Mouse (Mus musculus) hindbrain, embryonic 12.5 days (tissue): ENCODE measurements around the gene Gm11733. TPM values are rescaled to one million over a fixed set of nuclear protein-coding genes. Genes with fewer than 3 reads are reported as not detected.
A peak's percentile ranks its signal among the peaks of the same experiment; 100 is the strongest.

Experiments
- ATAC-seq: fragments of 200-750 bp; cut with Nextera tagmentation; 2 replicates; pipeline ENCODE4 v1.8.0; 2017; ENCODE audit warnings: moderate TSS enrichment; ENCODE audit not compliant: low FRiP score
- H3K27ac ChIP-seq: fragments of 300-500 bp; sonication (generic); 2 replicates; pipeline ENCODE4 v1.5.1; 2016; ENCODE audit warnings: mild to moderate bottlenecking
- H3K27me3 ChIP-seq: fragments of 300-500 bp; sonication (generic); 2 replicates; pipeline ENCODE4 v1.6.1; 2016; ENCODE audit warnings: mild to moderate bottlenecking
- H3K36me3 ChIP-seq: fragments of 300-500 bp; sonication (generic); 2 replicates; pipeline ENCODE4 v1.6.1; 2016; ENCODE audit warnings: mild to moderate bottlenecking
- H3K4me1 ChIP-seq: fragments of 300-500 bp; sonication (generic); 2 replicates; pipeline ENCODE4 v1.6.1; 2016
- H3K4me2 ChIP-seq: fragments of 300-500 bp; sonication (generic); replicated peaks from 2 replicates; pipeline ENCODE4 v1.6.1; 2016; ENCODE audit warnings: mild to moderate bottlenecking
- H3K4me3 ChIP-seq: fragments of 300-500 bp; sonication (generic); 2 replicates; pipeline ENCODE4 v1.5.1; 2016; ENCODE audit warnings: mild to moderate bottlenecking
- H3K9ac ChIP-seq: fragments of 300-500 bp; sonication (generic); 2 replicates; pipeline ENCODE4 v1.6.1; 2016; ENCODE audit warnings: mild to moderate bottlenecking, moderate library complexity
- H3K9me3 ChIP-seq: fragments of 300-500 bp; sonication (generic); replicated peaks from 2 replicates; pipeline ENCODE4 v1.6.1; 2016; ENCODE audit warnings: mild to moderate bottlenecking
- WGBS: fragments of 180-500 bp; shearing (Covaris S2); methylation state at CpG from one replicate; pipeline ENCODE4 v1.1.7; 2016; 5-methylcytosine and 5-hydroxymethylcytosine counted together
- polyA plus RNA-seq: library from polyadenylated mRNA; unstranded; fragments of >200 nt; fragmentation: Nextera tagmentation; extraction: Ambion mirVana; gene quantifications from 2 replicates; pipeline ENCODE4 v1.2.1, GENCODE M21; 2016

Gm11733 gene
- polyA plus RNA-seq, 1 experiment from 2014 or later = not detected

DNA sequence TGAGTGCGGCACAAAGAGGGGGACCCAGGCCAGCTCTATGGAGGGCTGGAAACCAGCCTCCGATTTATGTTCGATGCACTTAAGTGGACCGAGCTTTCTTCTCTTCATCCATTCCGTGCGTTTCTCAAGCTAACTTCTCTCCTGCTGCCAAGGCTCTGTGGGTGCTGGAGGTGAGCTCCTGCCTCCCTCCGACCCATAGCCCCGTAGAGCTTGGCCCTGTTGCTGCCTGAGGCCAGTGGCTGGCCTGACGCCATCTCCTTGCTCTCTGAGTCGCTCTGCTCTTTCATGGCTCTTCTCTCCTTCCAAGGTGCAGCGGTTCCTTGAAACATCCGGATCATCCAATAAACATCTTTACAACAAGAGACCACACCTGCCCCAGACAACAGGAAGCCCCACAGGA, 4.4 kb upstream of the Gm11733 start:
- 53% methylated on average over 12 of the region's 12 CpGs for WGBS
- no peak for ATAC-seq
- H3K9ac ChIP-seq = peak overlapping the region; percentile 46
- peak overlapping the region; percentile 27 for H3K4me2 ChIP-seq
- no peak overlapping the region for H3K4me3 ChIP-seq
- H3K27ac ChIP-seq = peak overlapping the region; percentile 97
- no peaks in the 10 kb centered on the region; the same call in 1 of the 2 replicates for H3K27me3 ChIP-seq
- H3K4me1 ChIP-seq = peaks cover 71% of the 10 kb centered on the region
- H3K9me3 ChIP-seq = no peaks in the 10 kb centered on the region
- H3K36me3 ChIP-seq = no peaks in the 10 kb centered on the region

DNA sequence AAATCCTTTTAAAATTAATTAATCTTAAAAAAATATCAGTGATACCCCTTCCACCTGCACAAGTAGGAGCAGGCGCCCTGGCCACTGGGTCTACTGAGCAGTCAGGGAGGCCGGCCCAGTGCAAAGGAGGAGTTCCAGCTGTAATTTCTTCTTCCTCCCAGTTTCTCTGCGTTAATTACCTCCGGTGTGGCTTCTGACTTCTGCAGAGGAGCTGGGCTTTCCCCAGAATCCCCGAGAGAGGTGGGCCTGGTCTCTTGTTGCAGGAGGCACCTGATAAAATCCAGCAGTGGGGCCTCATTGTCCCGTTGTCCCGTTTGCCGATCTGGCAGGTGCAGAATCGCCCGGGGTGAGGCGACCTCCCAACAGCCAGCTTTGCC, 1.9 kb upstream of the Gm11733 start:
- no peak overlapping the region; the same call in 1 of the 2 replicates for H3K9ac ChIP-seq
- H3K36me3 ChIP-seq = no peaks in the 10 kb centered on the region
- H3K4me3 ChIP-seq = peak overlapping the region; percentile 11; the same call in 1 of the 2 replicates
- 13% methylated on average over 11 of the region's 11 CpGs for WGBS
- no peak for ATAC-seq
- H3K27me3 ChIP-seq = no peaks in the 10 kb centered on the region; the same call in 1 of the 2 replicates
- H3K4me1 ChIP-seq = peaks cover 67% of the 10 kb centered on the region
- H3K27ac ChIP-seq = peak overlapping the region; percentile 85
- H3K4me2 ChIP-seq = peak overlapping the region; percentile 50
- no peaks in the 10 kb centered on the region for H3K9me3 ChIP-seq

DNA sequence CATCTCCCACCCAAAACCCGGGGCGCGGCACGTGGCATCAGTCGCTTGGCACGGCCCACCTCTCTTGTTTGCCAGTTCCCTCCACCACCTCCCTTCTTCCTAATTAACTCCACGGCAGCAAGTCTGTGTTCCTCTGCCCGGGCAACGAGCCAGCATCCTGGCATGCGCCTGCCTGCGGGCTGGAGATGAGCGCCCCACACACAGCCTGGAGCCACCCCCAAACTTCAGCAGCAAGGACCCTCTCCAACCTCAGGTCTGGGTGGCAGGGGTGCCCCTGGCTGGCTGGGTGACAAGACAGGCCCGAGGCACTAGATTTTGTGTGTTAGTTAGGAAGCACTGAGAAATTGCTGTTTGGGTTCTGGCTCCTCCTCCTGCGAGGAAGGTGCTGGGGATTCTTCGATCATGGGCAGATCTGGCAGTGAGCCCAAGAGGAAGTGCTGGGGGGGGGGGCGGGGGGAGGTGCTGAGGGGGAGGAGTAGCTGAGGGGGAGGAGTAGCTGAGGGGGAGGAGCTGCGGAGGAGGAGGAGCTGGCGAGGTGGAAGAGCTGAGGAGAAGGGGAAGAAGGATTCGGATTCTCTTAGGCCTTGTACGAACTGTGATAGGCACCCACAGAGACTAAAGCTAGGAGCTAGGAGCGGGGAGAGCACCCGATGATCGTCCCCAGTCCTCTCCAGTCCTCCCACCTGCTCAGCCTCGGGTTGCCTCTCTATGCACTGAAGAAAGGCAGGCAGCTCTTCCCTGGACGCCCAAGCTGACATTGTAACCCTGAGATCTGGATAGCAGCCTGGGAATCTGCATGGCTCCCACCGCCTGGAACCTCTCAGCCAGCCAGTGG, 1.3 kb upstream of the Gm11733 start:
- H3K36me3 ChIP-seq = no peaks in the 10 kb centered on the region
- peak overlapping the region; percentile 11 for H3K4me3 ChIP-seq
- no peaks in the 10 kb centered on the region for H3K9me3 ChIP-seq
- H3K27ac ChIP-seq = peak overlapping the region; percentile 85
- WGBS = 2% methylated on average over 23 of the region's 26 CpGs
- peak overlapping the region; percentile 50 for H3K4me2 ChIP-seq
- ATAC-seq = peak; percentile 41; the same call in 1 of the 2 replicates
- H3K9ac ChIP-seq = peak overlapping the region; percentile 8
- H3K27me3 ChIP-seq = no peaks in the 10 kb centered on the region; the same call in 1 of the 2 replicates
- peaks cover 67% of the 10 kb centered on the region for H3K4me1 ChIP-seq

DNA sequence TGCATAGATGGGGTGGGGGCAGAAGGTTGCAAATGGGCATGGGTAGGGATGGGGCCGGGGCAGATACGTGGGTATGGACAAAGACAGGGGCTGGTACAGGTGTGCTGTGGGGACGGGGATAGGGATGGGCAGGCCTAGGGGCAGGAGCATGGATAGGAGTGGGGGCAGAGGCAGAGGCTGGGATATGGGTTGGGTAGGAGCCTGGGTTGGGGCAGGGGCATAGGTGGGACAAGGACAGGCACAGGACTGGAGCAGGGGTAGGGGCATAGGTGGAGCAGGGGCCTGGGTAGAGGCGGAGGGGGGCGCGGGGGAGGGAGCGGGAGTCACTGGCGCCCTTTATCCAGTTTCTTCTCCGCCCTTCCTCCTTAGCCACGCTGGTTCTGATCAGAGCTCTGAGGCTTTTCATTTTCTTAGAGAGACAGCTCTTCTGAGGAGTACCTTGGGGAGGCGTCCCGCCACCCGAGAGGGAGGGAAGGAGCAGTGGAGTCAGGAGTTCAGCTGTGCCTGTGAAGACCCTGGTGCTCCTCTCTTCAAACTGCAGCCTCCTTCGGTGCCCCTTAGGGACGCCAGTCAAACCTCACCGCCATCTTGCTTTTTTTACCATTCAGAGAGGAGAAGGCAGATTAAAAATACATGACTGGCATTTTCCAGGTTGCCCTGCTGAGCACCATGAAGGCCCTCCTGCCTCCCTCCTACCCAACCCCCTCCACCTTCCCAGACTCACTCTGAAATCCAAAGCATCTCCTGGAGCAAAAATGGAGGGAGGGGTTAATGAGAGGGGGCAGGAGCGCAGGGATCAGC, 7.4 kb downstream of the Gm11733 start:
- peaks cover 48% of the 10 kb centered on the region for H3K4me1 ChIP-seq
- 0 out of 2 replicates have a peak overlapping the region, but pooled peaks have one; percentile 18 for H3K9ac ChIP-seq
- H3K4me2 ChIP-seq = no peak overlapping the region; the same call in 1 of the 2 replicates
- whole genome bisulfite sequencing = 57% methylated on average over 17 of the region's 17 CpGs
- H3K27me3 ChIP-seq = 0 out of 2 replicates have a peak, but pooled peaks cover 7% of the 10 kb centered on the region
- no peaks in the 10 kb centered on the region for H3K36me3 ChIP-seq
- H3K9me3 ChIP-seq = no peaks in the 10 kb centered on the region
- peak overlapping the region; percentile 72 for H3K27ac ChIP-seq
- ATAC-seq = 0 out of 2 replicates have a peak, but pooled peaks have one; percentile 30
- H3K4me3 ChIP-seq = no peak overlapping the region

DNA sequence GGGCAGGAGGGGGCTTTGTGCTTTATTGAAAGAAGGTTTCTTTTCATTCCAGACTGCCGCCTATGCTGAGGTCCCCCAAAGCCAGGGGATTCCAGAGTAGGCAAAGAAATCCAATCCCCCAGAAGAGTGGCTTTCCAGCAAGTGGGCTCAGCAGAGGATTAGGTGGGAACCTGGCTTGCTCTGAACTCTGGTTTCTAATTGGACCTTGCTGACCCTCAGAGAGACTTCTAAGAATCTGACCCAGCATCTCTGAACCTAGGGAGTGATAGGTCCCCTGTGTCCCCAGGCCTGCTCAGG, 8.0 kb downstream of the Gm11733 start:
- ATAC-seq = no peak
- Histone ChIP-seq H3K4me1 (peaks cover 54% of the 10 kb centered on the region), H3K9ac (no peak overlapping the region), H3K9me3 (no peaks in the 10 kb centered on the region), H3K36me3 (no peaks in the 10 kb centered on the region), H3K27me3 (0 out of 2 replicates have a peak, but pooled peaks cover 7% of the 10 kb centered on the region), H3K4me2 (no peak overlapping the region), H3K4me3 (no peak overlapping the region), H3K27ac (peak overlapping the region; percentile 72)
- 4% methylated on average over 1 of the region's 1 CpGs for WGBS

DNA sequence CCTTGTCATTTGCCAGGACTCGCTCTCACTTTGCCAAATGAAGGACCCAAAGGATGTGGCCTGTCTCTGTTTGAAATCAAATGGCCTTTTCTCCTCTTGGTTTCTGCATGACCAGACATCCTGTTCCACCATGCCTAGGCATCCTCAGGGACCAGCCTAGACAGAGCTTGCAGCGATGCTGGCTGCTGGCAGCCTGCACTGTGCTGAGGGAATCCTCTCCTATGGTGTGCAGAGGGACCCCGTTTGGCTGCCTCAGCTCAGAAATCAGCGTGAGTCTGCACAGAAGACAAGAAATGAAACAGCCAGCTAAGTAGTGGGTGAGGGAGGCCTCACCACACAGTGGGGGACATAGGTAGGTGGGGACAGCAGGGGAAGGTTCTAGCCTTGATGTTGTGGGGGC, 12.6 kb downstream of the Gm11733 start:
- H3K27me3 ChIP-seq = 0 out of 2 replicates have a peak, but pooled peaks cover 7% of the 10 kb centered on the region

DNA sequence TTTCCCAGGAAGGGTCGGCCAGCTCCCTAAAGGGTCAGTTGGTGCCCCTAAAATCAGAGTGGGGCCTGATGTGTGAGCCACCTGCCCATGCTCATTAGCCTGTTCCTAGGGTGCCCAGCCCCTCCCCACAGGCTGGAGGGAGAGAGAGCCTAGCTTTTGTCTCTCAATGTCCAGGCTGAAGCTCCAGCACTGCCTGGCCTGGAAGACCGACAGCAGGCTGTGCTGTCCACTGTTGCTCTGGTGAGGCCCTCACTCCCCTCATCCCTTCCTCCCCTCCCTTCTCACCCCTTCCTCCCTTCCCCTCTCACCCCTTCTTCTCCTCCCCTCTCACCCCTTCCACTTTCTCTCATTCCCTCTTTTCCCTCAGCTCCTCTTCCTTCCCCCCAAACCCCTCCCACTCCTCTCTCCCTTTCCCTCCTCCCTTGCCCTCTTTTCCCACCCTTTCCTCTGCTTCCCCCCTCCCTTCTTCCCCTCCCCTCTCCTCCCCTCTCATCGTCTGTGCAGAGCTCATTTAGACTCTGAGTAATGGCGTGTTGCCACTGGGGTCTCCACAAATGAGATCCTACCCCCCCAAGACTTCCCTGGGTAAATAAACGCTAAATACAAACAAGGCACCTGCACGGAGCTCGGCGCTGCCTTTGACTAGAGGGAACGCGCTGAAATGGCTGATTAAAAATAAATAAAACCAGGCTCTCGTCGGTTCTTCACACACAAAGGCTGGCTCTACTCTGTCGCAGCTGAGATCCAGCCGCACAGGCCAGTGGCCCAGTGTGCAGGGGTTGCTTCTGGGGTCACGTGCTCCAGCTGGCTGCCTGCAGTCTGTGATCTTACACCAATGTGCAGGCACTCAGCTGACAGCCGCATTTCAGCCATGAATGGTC, 13.3 kb downstream of the Gm11733 start:
- 0 out of 2 replicates have a peak overlapping the region, but pooled peaks have one; percentile 8 for H3K4me3 ChIP-seq
- peak overlapping the region; percentile 32; the same call in 1 of the 2 replicates for H3K9ac ChIP-seq
- H3K36me3 ChIP-seq = no peaks in the 10 kb centered on the region
- peaks cover 59% of the 10 kb centered on the region for H3K4me1 ChIP-seq
- H3K27me3 ChIP-seq = 0 out of 2 replicates have a peak, but pooled peaks cover 7% of the 10 kb centered on the region
- H3K9me3 ChIP-seq = no peaks in the 10 kb centered on the region
- 9% methylated on average over 16 of the region's 16 CpGs for WGBS
- peak; percentile 91 for ATAC-seq
- peak overlapping the region; percentile 93 for H3K27ac ChIP-seq
- H3K4me2 ChIP-seq = peak overlapping the region; percentile 35

More for the DNA sequence above, 12.6 kb downstream of the Gm11733 start:
- Histone ChIP-seq H3K27ac (peak overlapping the region; percentile 93), H3K4me2 (peak overlapping the region; percentile 35), H3K9ac (peak overlapping the region; percentile 32; the same call in 1 of the 2 replicates), H3K4me1 (peaks cover 66% of the 10 kb centered on the region), H3K9me3 (no peaks in the 10 kb centered on the region), H3K36me3 (no peaks in the 10 kb centered on the region), H3K4me3 (no peak overlapping the region)
- ATAC-seq = peak; percentile 79
- WGBS = 18% methylated on average over 4 of the region's 4 CpGs

DNA sequence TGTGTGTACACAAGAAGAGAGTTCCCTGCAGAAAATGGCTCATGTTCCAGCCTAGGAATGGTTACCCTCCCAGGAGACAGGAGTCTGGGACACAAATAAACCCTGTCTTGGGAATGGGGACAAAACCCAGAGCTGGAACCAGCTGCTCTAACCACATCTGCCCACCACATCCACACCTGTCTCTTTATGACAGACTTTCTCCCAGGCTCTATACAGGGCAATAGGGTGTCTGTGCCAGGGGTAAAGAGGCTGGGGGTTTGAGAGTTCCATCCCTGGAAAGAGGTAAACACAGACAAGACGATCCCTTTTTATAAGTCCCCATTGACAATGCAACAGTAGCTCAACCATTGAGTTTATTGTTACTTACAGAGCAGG, 14.0 kb downstream of the Gm11733 start:
- peak overlapping the region; percentile 93 for H3K27ac ChIP-seq
- H3K9me3 ChIP-seq = no peaks in the 10 kb centered on the region
- 48% methylated on average over 1 of the region's 1 CpGs for WGBS
- ATAC-seq = no peak; the same call in 1 of the 2 replicates
- H3K36me3 ChIP-seq = no peaks in the 10 kb centered on the region
- peak overlapping the region; percentile 32; the same call in 1 of the 2 replicates for H3K9ac ChIP-seq
- no peak overlapping the region for H3K4me3 ChIP-seq
- H3K4me2 ChIP-seq = peak overlapping the region; percentile 35
- 0 out of 2 replicates have a peak, but pooled peaks cover 7% of the 10 kb centered on the region for H3K27me3 ChIP-seq
- peaks cover 53% of the 10 kb centered on the region for H3K4me1 ChIP-seq

DNA sequence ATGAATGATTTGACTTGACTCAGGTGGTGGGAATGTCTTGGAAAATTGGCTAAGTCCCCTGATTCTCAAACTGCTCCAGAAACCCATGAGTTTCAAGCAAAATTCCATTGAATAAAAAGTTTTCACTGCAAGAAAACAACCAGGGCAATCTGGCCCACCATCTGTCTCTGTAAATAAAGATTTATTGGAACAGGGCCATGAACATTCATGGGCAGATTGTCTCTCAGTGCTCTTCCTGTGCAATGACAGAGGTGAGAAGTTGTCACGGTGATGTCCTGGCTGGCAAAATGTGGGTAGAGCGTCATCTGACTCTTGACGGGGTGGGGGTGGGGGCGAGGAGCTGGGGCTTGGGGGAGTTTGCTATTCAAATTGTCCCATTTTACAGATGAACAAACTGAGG, 24.8 kb downstream of the Gm11733 start:
- no peak for ATAC-seq
- Histone ChIP-seq H3K4me2 (no peak overlapping the region), H3K4me3 (no peak overlapping the region), H3K9me3 (no peaks in the 10 kb centered on the region), H3K9ac (no peak overlapping the region), H3K27ac (no peak overlapping the region), H3K4me1 (no peaks in the 10 kb centered on the region), H3K36me3 (no peaks in the 10 kb centered on the region), H3K27me3 (no peaks in the 10 kb centered on the region)
- 99% methylated on average over 4 of the region's 4 CpGs for WGBS

DNA sequence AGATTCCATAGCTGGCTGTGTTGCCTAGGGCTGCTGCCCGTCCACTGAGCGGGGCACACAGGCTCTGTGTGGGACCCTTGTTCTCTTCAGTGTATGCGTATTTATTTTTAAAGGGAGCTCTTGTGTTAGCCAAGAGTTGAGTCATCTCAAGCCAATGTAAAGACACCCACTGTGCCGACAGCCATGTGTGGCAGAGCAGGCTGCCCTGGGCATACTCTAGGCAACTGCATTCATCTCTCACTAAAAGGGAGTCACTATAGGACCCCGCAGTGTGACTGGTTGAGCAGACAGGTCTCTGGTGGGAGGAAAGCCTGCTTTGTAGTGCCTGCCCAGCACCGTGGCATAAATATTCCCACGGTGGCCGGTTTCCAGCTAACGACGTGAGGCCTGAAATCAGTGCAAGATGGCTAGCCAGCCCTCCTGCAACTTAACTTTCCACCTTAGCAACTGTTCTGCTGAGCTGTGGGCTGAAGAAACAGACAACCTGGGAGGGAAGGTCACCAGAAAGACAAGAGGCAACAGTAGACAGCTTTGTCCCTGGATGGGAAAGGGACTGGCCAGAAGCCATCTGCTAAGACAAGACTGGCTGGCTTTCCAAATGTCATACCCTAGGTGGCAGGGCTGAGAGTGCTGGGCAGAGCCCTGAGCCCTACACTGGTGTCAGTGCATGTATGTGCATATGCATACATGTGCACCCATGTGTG, 31.7 kb downstream of the Gm11733 start:
- Histone ChIP-seq H3K36me3 (no peaks in the 10 kb centered on the region), H3K27ac (peak overlapping the region; percentile 19; the same call in 1 of the 2 replicates), H3K9ac (no peak overlapping the region), H3K9me3 (no peaks in the 10 kb centered on the region; the same call in 1 of the 2 replicates), H3K4me2 (no peak overlapping the region), H3K27me3 (no peaks in the 10 kb centered on the region), H3K4me1 (peaks cover 4% of the 10 kb centered on the region; the same call in 1 of the 2 replicates), H3K4me3 (no peak overlapping the region)
- WGBS = 61% methylated on average over 10 of the region's 10 CpGs
- ATAC-seq = no peak

DNA sequence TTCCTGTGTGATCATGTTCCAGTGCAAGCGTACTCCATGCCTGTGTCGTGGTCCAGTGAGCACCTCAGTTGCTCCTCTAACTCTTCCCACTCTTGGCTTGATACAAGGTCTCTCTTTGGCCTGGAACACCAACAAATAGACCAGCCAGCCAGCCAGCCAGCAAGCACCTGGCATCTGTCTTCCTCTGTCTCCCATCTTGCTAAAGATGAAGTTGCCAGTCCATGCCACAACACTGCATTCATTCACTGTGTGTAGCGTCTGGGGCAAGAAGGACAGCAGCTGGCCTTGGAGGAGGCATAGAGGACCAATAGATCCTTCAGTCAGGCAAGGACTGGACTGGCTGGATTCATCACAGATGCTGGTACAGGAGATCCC, 32.2 kb downstream of the Gm11733 start:
- H3K27ac ChIP-seq = 0 out of 2 replicates have a peak overlapping the region, but pooled peaks have one; percentile 19
- H3K36me3 ChIP-seq = no peaks in the 10 kb centered on the region
- no peak overlapping the region for H3K4me3 ChIP-seq
- peaks cover 4% of the 10 kb centered on the region; the same call in 1 of the 2 replicates for H3K4me1 ChIP-seq
- no peaks in the 10 kb centered on the region; the same call in 1 of the 2 replicates for H3K9me3 ChIP-seq
- no peak overlapping the region for H3K9ac ChIP-seq
- no peak overlapping the region for H3K4me2 ChIP-seq
- 88% methylated on average over 3 of the region's 3 CpGs for WGBS
- ATAC-seq = no peak
- H3K27me3 ChIP-seq = no peaks in the 10 kb centered on the region
